Mouse (Mus musculus): ENCODE data around the gene Gtf2i. TPM values are rescaled to one million over a fixed set of nuclear protein-coding genes. Genes with fewer than 3 reads are reported as not detected.

The Gtf2i gene
- polyA plus RNA-seq, 1 experiment from 2014 or later, result 204 TPM

GRCm38 (mm10) chr5:134315623-134316350 lies 1.2 kb upstream of the Gtf2i start:
- DNase-seq (ENCODE audit: low spot score), result peak; percentile 69
- 4% methylated on average over 25 of the region's 25 CpGs for WGBS
- Histone ChIP-seq H3K27me3 (ENCODE audit: low read depth, poor library complexity, severe bottlenecking) (no peaks in the 10 kb centered on the region), H3K4me1 (peaks cover 32% of the 10 kb centered on the region), H3K4me3 (peak overlapping the region; percentile 93), H3K36me3 (peaks cover 15% of the 10 kb centered on the region), H3K27ac (peak overlapping the region; percentile 100), H3K9me3 (replicated peaks) (no peaks in the 10 kb centered on the region)

GRCm38 (mm10) chr5:134314068-134314674 lies 389 bp downstream of the Gtf2i start:
- H3K4me3 ChIP-seq, result peak overlapping the region; percentile 93
- WGBS, result 1% methylated on average over 61 of the region's 64 CpGs
- H3K9me3 ChIP-seq (replicated peaks), result no peaks in the 10 kb centered on the region
- H3K4me1 ChIP-seq, result peaks cover 35% of the 10 kb centered on the region
- H3K27ac ChIP-seq, result peak overlapping the region; percentile 100
- peak; percentile 83 for DNase-seq (ENCODE audit: low spot score)
- peaks cover 31% of the 10 kb centered on the region for H3K36me3 ChIP-seq
- H3K27me3 ChIP-seq (ENCODE audit: low read depth, poor library complexity, severe bottlenecking), result no peaks in the 10 kb centered on the region

GRCm38 (mm10) chr5:134313451-134314067 lies 1.0 kb downstream of the Gtf2i start:
- Histone ChIP-seq H3K4me3 (peak overlapping the region; percentile 93), H3K9me3 (replicated peaks) (no peaks in the 10 kb centered on the region), H3K4me1 (peaks cover 35% of the 10 kb centered on the region), H3K36me3 (peaks cover 36% of the 10 kb centered on the region), H3K27me3 (ENCODE audit: low read depth, poor library complexity, severe bottlenecking) (no peaks in the 10 kb centered on the region), H3K27ac (peak overlapping the region; percentile 100)
- under 1% methylated on average over 68 of the region's 68 CpGs for WGBS
- DNase-seq (ENCODE audit: low spot score), result peak; percentile 97

- H3K27ac ChIP-seq, result peak overlapping the region; percentile 100
- peak overlapping the region; percentile 93 for H3K4me3 ChIP-seq
- H3K27me3 ChIP-seq (ENCODE audit: low read depth, poor library complexity, severe bottlenecking), result no peaks in the 10 kb centered on the region
- DNase-seq (ENCODE audit: low spot score), result peak; percentile 65
- peaks cover 43% of the 10 kb centered on the region for H3K36me3 ChIP-seq
- 5% methylated on average over 19 of the region's 19 CpGs for WGBS
- H3K4me1 ChIP-seq, result peaks cover 35% of the 10 kb centered on the region
- H3K9me3 ChIP-seq (replicated peaks), result no peaks in the 10 kb centered on the region
Measured at GRCm38 (mm10) chr5:134312691-134313450, 1.7 kb downstream of the Gtf2i start.

- Histone ChIP-seq H3K36me3 (peaks cover 52% of the 10 kb centered on the region), H3K27me3 (ENCODE audit: low read depth, poor library complexity, severe bottlenecking) (no peaks in the 10 kb centered on the region), H3K9me3 (replicated peaks) (no peaks in the 10 kb centered on the region), H3K4me1 (peaks cover 35% of the 10 kb centered on the region), H3K27ac (peak overlapping the region; percentile 100), H3K4me3 (peak overlapping the region; percentile 93)
- 82% methylated on average over 6 of the region's 6 CpGs for WGBS
- no peak for DNase-seq (ENCODE audit: low spot score)
Measured at GRCm38 (mm10) chr5:134311894-134312411, 2.6 kb downstream of the Gtf2i start.

GRCm38 (mm10) chr5:134310201-134310600 lies 4.4 kb downstream of the Gtf2i start:
- H3K9me3 ChIP-seq (replicated peaks), result no peaks in the 10 kb centered on the region
- H3K27ac ChIP-seq, result no peak overlapping the region
- peaks cover 21% of the 10 kb centered on the region for H3K4me1 ChIP-seq
- DNase-seq (ENCODE audit: low spot score), result no peak
- no peak overlapping the region for H3K4me3 ChIP-seq
- H3K36me3 ChIP-seq, result peaks cover 70% of the 10 kb centered on the region
- WGBS, result 96% methylated on average over 9 of the region's 9 CpGs
- H3K27me3 ChIP-seq (ENCODE audit: low read depth, poor library complexity, severe bottlenecking), result no peaks in the 10 kb centered on the region

- WGBS, result 96% methylated on average over 1 of the region's 1 CpGs
- DNase-seq (ENCODE audit: low spot score), result no peak
- H3K27me3 ChIP-seq (ENCODE audit: low read depth, poor library complexity, severe bottlenecking), result no peaks in the 10 kb centered on the region
- H3K9me3 ChIP-seq (replicated peaks), result no peaks in the 10 kb centered on the region
- no peak overlapping the region for H3K27ac ChIP-seq
- H3K36me3 ChIP-seq, result peaks cover 78% of the 10 kb centered on the region
- H3K4me1 ChIP-seq, result peaks cover 21% of the 10 kb centered on the region
- H3K4me3 ChIP-seq, result no peak overlapping the region
Measured at GRCm38 (mm10) chr5:134309345-134309744, 5.2 kb downstream of the Gtf2i start.

- Histone ChIP-seq H3K9me3 (replicated peaks) (peaks cover 5% of the 10 kb centered on the region; the same call in 1 of the 2 replicates), H3K4me1 (no peaks in the 10 kb centered on the region), H3K27ac (no peak overlapping the region), H3K36me3 (peaks cover 98% of the 10 kb centered on the region), H3K4me3 (no peak overlapping the region), H3K27me3 (ENCODE audit: low read depth, poor library complexity, severe bottlenecking) (no peaks in the 10 kb centered on the region)
- 75% methylated on average over 6 of the region's 6 CpGs for WGBS
- DNase-seq (ENCODE audit: low spot score), result no peak
Measured at GRCm38 (mm10) chr5:134304639-134305038, 9.9 kb downstream of the Gtf2i start.

- Histone ChIP-seq H3K36me3 (peaks cover 97% of the 10 kb centered on the region), H3K4me3 (no peak overlapping the region), H3K27me3 (ENCODE audit: low read depth, poor library complexity, severe bottlenecking) (no peaks in the 10 kb centered on the region), H3K9me3 (replicated peaks) (no peaks in the 10 kb centered on the region), H3K27ac (no peak overlapping the region), H3K4me1 (no peaks in the 10 kb centered on the region)
- 96% methylated on average over 16 of the region's 16 CpGs for WGBS
- DNase-seq (ENCODE audit: low spot score), result no peak
Measured at GRCm38 (mm10) chr5:134295277-134296050, 19.1 kb downstream of the Gtf2i start.

- WGBS, result 91% methylated on average over 7 of the region's 7 CpGs
Measured at GRCm38 (mm10) chr5:134294606-134295005, 20.0 kb downstream of the Gtf2i start.

GRCm38 (mm10) chr5:134291096-134291495 lies 23.5 kb downstream of the Gtf2i start:
- Histone ChIP-seq H3K9me3 (replicated peaks) (no peaks in the 10 kb centered on the region), H3K4me3 (no peak overlapping the region), H3K36me3 (peaks cover 99% of the 10 kb centered on the region), H3K27ac (no peak overlapping the region), H3K4me1 (no peaks in the 10 kb centered on the region), H3K27me3 (ENCODE audit: low read depth, poor library complexity, severe bottlenecking) (no peaks in the 10 kb centered on the region)
- 95% methylated on average over 6 of the region's 6 CpGs for WGBS
- no peak for DNase-seq (ENCODE audit: low spot score)

More at GRCm38 (mm10) chr5:134294606-134295005, 20.0 kb downstream of the Gtf2i start:
- Histone ChIP-seq H3K9me3 (replicated peaks) (no peaks in the 10 kb centered on the region), H3K4me3 (no peak overlapping the region), H3K36me3 (peaks cover 98% of the 10 kb centered on the region), H3K27me3 (ENCODE audit: low read depth, poor library complexity, severe bottlenecking) (no peaks in the 10 kb centered on the region), H3K27ac (no peak overlapping the region), H3K4me1 (no peaks in the 10 kb centered on the region)
- DNase-seq (ENCODE audit: low spot score), result no peak

Data from limb, embryonic 10.5 days (tissue).